Mouse (Mus musculus) gastrocnemius, postnatal 10 days (tissue): Measurements from ENCODE around the gene Zfp512b. TPM values are rescaled to one million over a fixed set of nuclear protein-coding genes. Genes with fewer than 3 reads are reported as not detected.

Experiments
- DNase-seq: peaks from one replicate; pipeline ENCODE4 v3.0.0; 2021; ENCODE audit warnings: mixed read lengths
- total RNA-seq, 2 experiments: library from RNA; stranded (reverse); gene quantifications; 2 replicates each; pipeline ENCODE4 v1.2.3; 2021

Gene Zfp512b
- total RNA-seq, 2 experiments from 2014 or later = 28.4 to 32.4 TPM

DNA sequence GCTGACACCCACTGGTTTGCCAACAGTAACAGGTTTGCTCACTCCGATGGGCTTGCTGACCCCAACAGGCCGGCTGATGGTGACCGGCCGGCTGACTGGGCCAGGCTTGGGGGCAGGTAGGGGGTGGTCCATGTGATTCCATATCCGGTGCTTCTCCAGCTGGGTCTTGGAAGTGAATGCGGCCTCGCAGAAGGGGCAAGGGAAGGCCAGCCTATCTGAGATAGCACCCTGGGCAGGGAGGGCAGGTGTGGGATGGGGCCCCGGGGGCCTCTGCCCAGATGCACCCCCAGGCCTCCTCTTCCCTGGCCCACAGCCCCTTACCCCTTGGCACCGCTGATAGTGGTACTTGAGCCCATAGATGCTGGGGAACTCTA is 2.9 kb downstream of the Zfp512b start:
- DNase-seq = no peak

DNA sequence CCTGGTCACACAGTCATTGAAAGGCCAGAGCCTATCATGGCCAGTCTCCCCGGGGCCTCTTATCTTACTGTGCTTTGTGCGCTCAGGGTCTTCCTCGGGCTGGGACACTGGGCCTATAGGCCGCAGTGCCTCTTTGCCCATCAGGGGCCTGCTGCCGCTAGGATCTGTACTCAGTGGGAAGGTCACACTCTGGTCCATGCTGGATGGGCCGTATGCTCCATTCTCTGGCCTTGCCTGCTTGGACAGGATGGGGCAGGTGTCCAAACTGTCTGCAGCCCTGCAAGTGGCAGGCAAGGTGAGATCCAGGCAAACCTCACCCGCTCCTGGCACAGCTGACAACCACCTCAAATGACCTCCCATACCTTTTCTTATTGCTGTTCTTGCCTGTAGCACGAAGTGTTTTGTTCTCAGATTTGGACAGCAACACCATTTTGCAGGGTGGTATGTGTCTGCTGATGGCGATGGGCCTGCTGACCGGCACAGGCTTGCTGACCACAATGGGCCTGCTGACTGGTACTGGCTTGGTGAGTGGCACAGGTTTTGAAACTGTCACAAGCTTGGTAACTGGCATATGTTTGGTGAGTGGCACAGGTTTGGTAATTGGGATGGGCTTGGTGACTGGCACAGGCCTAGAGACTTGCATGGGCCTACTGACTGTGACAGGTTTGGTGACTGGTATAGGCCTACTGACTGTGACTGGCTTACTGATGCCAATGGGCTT is 3.4 kb downstream of the Zfp512b start:
- DNase-seq = no peak

GRCm38 (mm10) chr2:181588229-181588780 is 4.3 kb downstream of the Zfp512b start:
- DNase-seq = no peak

GRCm38 (mm10) chr2:181587796-181588195 is 4.8 kb downstream of the Zfp512b start:
- DNase-seq = no peak

GRCm38 (mm10) chr2:181586124-181586523 is 6.5 kb downstream of the Zfp512b start:
- DNase-seq = no peak

DNA sequence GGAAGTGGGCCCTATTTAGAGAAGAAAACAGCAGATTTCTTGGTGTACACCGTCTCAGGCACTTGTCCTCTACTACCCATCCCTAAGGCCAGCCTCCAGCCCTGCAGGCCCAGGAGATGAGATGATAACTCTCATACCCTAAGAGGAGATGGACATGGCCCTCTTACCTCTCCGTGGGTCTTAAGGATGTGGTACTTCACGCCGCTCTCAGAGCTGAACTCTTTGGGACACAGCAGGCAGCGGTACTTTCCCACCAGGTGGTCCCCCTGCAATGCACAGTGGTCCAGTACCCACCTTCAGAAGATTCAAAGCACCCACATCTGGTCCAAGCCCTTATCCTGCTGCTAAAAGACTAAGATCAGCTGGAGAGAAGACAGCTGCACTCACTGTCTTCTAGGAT is 7.1 kb downstream of the Zfp512b start:
- DNase-seq = no peak

DNA sequence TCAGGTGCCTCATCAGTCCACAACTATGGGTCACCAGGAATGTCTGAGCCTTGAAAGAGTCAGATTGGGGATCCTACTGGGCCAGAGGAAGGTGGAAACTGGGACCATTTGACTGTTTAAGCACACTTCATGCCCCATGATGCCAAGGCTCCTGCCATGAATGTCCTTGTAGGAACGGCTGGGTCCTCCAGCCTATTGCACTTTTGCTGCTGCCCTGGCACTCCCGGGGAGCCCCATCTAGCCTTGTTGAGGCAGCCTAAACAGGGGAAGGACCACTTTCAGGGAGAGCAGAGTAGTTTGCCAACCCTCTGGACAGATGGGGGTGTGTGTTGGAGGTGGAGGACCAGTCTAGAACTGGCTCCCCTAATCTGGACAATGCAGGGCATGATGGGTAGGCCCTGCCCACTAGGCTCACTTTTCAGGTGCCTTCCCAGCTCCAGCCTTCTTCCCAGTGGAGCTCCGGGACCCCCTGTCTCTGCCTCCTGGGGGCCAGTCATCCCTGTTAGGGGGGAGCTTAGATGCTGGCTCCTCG is 8.1 kb downstream of the Zfp512b start, which contains the start of gene Uckl1:
Gene Uckl1 (minus strand): TSS at position 482 of the 532 bp plus-strand sequence.
- no peak for DNase-seq

- no peak for DNase-seq
Measured at GRCm38 (mm10) chr2:181583460-181584257, 8.9 kb downstream of the Zfp512b start.

- no peak for DNase-seq
Measured at GRCm38 (mm10) chr2:181582939-181583338, 9.7 kb downstream of the Zfp512b start.

- DNase-seq = peak; percentile 2
Measured at GRCm38 (mm10) chr2:181582358-181582757, 10.2 kb downstream of the Zfp512b start.

DNA sequence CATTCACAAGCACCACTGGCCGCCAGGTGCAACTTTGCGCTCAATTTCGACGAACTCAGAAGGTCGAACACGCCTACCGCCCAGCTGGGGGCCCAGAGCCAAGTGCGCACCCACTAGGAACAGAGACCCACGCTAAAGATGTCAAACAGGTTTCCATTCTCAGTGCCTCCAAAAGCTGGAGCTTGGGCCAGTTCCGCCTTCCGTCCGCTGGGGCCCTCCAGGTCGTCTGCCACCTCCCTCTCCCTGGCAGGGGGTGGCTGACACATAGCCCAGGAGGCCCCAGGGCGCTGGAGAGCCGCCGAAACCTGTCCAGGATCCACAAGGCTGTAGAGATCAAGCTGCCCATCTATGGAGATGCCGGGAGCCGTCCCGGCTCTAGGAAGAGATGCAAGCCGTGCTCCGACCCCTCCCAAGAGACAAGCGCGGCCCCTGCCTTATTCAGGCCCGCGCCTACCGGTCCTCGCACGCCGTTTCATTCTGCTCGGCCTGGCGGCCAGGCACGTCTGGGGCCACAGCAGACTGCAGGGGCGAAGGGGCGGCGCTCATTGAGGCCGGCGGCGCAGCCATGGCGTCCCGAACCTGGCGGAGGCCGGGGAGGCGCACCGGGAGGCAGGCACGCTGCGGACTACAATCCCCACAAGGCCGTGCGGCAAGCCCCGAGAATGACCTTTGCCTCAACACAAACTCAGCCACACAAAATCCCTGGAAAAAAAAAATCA is 11.0 kb downstream of the Zfp512b start:
- DNase-seq = peak; percentile 85

DNA sequence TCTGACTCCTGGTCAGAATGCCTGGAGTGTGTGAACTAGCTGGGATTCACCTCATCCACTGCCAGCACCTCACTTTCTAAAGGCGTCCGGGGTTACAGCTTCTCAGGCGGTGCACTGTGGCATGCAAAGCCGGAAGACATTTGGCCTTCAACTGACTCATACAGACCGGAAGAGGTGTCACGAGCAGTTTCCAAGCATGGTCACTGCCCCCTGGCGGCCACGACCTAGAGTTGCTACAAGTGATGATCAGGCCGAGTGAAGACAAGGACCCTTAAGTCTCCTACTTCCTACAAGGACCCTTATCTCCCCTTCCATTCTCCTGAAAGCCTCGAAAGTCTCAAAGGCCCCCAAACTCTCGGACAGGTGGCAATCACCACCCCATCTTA is 11.6 kb downstream of the Zfp512b start:
- peak; percentile 81 for DNase-seq

DNA sequence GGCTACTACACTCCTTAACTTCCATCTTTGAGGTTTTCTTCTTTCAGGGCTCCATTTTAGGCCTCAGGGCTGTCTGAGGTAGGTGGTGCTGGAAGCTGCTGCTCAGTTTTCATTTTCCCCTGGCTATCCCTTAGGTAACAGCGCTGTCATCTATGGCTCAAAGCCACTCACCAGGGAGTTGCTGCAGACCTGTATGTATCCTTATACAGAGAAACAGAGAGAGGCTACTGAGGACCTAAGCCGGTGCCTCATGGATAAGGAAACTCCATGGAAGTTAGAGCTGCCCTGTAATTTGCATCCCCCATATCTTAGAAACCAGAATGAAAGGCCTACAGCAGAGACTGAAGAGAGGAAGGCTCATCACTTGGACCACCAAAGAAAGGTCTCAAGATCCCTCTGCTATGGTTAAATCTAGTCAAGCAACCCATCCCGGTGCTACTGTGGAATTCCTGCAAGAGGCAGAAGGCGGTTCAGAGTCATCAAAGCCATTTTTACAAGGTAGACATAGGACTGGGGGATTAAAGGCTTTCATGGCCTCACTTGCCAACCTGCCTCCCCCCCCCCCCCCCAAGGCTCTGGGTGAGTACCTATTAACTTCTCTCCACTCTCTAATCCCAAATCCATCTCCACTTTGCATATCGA is 12.4 kb downstream of the Zfp512b start:
- DNase-seq = no peak

DNA sequence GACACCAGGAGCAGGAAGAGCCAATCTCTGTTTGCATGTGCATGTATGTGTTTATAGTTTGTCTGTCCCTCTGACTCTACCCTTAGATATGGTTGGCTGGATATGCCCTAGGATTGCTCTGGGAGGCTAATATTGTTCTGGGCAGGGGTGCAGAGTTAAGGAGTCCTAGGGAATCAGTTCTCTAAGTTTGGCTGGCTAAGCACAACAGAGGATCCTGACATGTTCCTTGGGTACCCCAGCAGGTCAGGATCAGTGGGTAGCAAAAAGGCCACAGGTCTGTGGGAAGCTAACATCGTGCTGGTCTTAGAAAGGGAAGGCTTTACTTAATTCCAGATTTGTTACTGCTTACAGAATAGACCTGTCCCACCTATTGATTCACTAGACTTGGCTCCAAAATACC is 12.9 kb downstream of the Zfp512b start:
- DNase-seq = peak; percentile 1

- peak; percentile 19 for DNase-seq
Measured at GRCm38 (mm10) chr2:181578790-181579618, 13.6 kb downstream of the Zfp512b start.

GRCm38 (mm10) chr2:181577981-181578581 is 14.5 kb downstream of the Zfp512b start:
- peak; percentile 13 for DNase-seq

DNA sequence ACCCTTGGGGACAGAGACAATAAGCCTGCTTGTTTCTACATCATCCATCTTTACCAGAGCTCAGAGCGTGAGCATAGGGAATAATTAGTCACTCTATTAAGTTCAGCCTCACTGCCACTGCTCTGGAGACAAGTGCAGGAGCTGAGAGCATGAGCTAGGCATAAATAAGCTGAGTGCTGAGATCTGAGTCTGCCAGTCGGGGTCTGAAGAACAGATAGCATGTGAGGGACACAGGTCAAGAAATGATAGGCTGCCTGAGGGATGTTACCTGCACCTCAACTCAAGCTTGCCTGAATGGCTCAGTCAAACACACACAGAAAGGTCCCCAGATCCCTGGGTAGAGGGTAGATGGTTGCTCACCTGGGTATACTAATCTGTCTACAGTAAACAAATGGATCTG is 15.5 kb downstream of the Zfp512b start:
- no peak for DNase-seq

- peak; percentile 1 for DNase-seq
Measured at GRCm38 (mm10) chr2:181576613-181577012, 16.0 kb downstream of the Zfp512b start.

DNA sequence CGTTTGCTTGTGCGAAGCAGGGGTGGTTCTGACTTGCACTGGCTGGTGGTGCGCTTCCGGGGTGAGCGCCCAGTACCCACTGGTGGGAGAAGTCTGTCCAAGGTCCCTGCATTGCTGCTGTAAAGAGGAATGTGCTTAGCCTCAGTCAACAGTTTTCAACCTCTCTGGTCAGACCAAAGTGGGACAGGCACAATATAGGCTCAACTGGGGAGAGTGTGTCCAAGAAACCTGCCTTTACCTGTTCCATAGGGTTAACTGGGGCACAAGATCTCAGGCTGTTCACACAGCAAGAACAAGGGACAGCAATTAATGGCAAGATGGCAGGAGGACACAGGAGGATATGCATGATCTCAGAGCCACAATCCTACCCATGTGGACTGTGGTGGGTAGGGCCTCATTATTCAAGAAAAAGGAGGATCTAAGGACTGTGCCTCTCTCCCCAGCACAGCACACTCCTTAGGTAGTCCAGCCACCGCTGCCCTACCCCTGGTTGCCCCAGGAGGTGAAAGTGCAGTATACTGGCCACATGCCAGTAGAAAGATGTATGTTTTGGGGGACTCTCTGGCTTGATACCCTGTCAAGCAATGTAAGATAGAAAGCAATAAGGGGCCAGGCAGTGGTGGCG is 17.6 kb downstream of the Zfp512b start:
- peak; percentile 2 for DNase-seq

GRCm38 (mm10) chr2:181573961-181574360 is 18.6 kb downstream of the Zfp512b start:
- DNase-seq = peak; percentile 1
